Mouse (Mus musculus) liver, embryonic 14.5 days (tissue): ENCODE measurements at regions not wholly inside any gene's neighbourhood (a gene's known extent, or its start where the extent isn't known, plus 50 kb on each side); places are given as distances from the start of the nearest gene placed in this dataset.

Experiments used
- ATAC-seq: fragments of 200-750 bp; cut with Nextera tagmentation; 2 replicates; pipeline ENCODE4 v1.8.0; 2017; ENCODE audit warnings: moderate number of reproducible peaks, mild to moderate bottlenecking, moderate library complexity; ENCODE audit not compliant: insufficient read depth
- DNase-seq, 3 experiments: peaks; one replicate each; pipeline ENCODE4 v3.0.0-alpha.2; 2012 to 2013; ENCODE audit warnings: low read depth in 3 of 3, low spot score in 3 of 3
- H3K27ac ChIP-seq: fragments of 300-500 bp; sonication (generic); 2 replicates; pipeline ENCODE4 v1.5.1; 2014; ENCODE audit warnings: moderate library complexity, mild to moderate bottlenecking, control low read depth, inconsistent platforms
- H3K27me3 ChIP-seq: fragments of 300-500 bp; sonication (generic); 2 replicates; pipeline ENCODE4 v1.6.1; 2014; ENCODE audit warnings: mild to moderate bottlenecking, low read length, moderate library complexity; ENCODE audit not compliant: control insufficient read depth, insufficient read depth
- H3K36me3 ChIP-seq: fragments of 300-500 bp; sonication (generic); replicated peaks from 2 replicates; pipeline ENCODE4 v1.6.1; 2014; ENCODE audit warnings: low read depth; ENCODE audit not compliant: control insufficient read depth, insufficient read depth
- H3K4me1 ChIP-seq, 2 experiments: fragments of 200-500 bp in 1 of 2; fragments of 300-500 bp in 1 of 2; sonication (generic) in 1 of 2; replicated peaks; 2 replicates each; pipeline ENCODE4 v1.6.1; 2012 to 2014; ENCODE audit warnings: antibody characterized with exemption in 1 of 2, inconsistent platforms in 1 of 2, low read length in 1 of 2; ENCODE audit not compliant: control insufficient read depth in 2 of 2, insufficient read depth in 2 of 2
- H3K4me2 ChIP-seq: fragments of 300-500 bp; sonication (generic); 2 replicates; pipeline ENCODE4 v1.6.1; 2014; ENCODE audit warnings: low read depth, mild to moderate bottlenecking, control low read depth, moderate library complexity
- H3K4me3 ChIP-seq, 2 experiments: fragments of 200-500 bp in 1 of 2; fragments of 300-500 bp in 1 of 2; sonication (generic) in 1 of 2; 2 replicates each; pipeline ENCODE4 v1.5.1; 2012 to 2014; ENCODE audit warnings: low read depth in 2 of 2, low read length in 2 of 2, mild to moderate bottlenecking in 2 of 2, control low read depth in 1 of 2, inconsistent platforms in 1 of 2, moderate library complexity in 1 of 2; ENCODE audit not compliant: insufficient read depth in 1 of 2
- H3K9ac ChIP-seq: fragments of 300-500 bp; sonication (generic); replicated peaks from 2 replicates; pipeline ENCODE4 v1.6.1; 2014; ENCODE audit warnings: mild to moderate bottlenecking, control low read depth, moderate library complexity
- H3K9me3 ChIP-seq: fragments of 300-500 bp; sonication (generic); 2 replicates; pipeline ENCODE4 v1.6.1; 2016; ENCODE audit warnings: low read length, mixed read lengths; ENCODE audit not compliant: control insufficient read depth
- CTCF ChIP-seq: IDR thresholded peaks from 2 replicates; pipeline ENCODE4 v1.5.1; 2016; ENCODE audit warnings: antibody characterized with exemption, low read depth, control low read depth
- EP300 ChIP-seq: IDR thresholded peaks from 2 replicates; pipeline ENCODE4 v1.6.1; 2016; ENCODE audit warnings: antibody characterized with exemption, low read depth
- WGBS: fragments of 180-500 bp; shearing (Covaris S2); extraction: QIAGEN DNeasy Blood & Tissue Kit; methylation state at CpG from one replicate; pipeline ENCODE4 v1.1.7; 2014; ENCODE audit not compliant: insufficient replicate concordance; 5-methylcytosine and 5-hydroxymethylcytosine counted together

DNA sequence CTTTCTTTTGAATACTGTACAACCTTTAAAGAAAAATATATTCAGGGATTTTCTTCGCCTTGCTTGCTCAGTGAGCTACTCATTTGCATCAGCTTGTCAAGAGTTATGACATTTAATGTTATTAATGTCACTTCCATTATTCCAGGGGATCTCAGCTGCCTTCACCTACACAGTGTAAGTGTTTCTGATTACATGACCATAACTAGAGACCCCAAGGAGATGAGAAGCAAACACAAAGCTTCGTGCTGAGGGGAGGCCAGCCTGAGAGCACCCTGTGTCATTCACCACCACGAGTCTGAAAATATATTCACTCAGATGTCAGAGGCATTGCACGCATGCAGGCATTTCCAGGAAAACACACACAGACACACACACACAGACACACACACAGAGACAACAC, 369.8 kb upstream of the Adamts16 start:
- Histone ChIP-seq H3K36me3 (no peaks in the 10 kb centered on the region), H3K27me3 (no peaks in the 10 kb centered on the region), H3K4me3 (no peak overlapping the region), H3K4me2 (no peak overlapping the region), H3K9ac (no peak overlapping the region), H3K27ac (no peak overlapping the region), H3K9me3 (no peaks in the 10 kb centered on the region), H3K4me1 (no peaks in the 10 kb centered on the region)
- DNase-seq (no peak), ATAC-seq (no peak)
- TF ChIP-seq EP300 = no peak
- no peak for TF ChIP-seq CTCF
- WGBS = 56% methylated on average over 4 of the region's 4 CpGs

DNA sequence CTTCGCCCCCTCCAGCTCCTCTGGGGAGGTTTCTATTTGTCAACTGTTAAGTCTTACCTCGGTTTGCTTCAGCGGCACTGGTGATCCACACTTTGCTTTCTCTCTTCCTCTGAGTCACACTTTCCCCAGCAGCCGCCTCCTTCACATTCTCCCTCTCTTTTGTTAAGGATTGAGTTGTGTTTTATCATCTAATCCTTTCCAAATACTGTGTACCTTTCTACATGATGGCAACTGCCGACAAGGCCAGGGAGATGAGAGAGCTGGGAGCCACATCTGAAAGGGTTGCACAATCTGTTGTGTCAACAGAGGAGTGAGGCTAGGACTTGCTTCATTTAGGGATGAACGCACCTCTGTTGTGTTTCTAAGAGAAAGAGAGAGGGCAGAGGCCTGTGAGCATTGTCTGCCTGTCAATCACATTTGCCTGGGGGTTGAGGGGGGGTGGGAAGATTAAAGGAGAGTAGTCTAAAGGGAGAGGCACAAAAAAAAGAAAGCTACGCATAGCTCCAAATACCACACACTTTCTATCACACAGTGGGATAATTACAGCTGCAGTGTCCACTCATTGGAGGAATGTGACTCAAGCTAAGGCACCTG, 369.1 kb upstream of the Adamts16 start:
- Histone ChIP-seq H3K9me3 (no peaks in the 10 kb centered on the region), H3K36me3 (no peaks in the 10 kb centered on the region), H3K4me1 (no peaks in the 10 kb centered on the region), H3K27ac (no peak overlapping the region), H3K4me2 (no peak overlapping the region), H3K4me3 (no peak overlapping the region), H3K9ac (no peak overlapping the region), H3K27me3 (no peaks in the 10 kb centered on the region)
- TF ChIP-seq EP300 (no peak), CTCF (no peak)
- DNase-seq (no peak), ATAC-seq (no peak)
- 38% methylated on average over 7 of the region's 7 CpGs for WGBS

DNA sequence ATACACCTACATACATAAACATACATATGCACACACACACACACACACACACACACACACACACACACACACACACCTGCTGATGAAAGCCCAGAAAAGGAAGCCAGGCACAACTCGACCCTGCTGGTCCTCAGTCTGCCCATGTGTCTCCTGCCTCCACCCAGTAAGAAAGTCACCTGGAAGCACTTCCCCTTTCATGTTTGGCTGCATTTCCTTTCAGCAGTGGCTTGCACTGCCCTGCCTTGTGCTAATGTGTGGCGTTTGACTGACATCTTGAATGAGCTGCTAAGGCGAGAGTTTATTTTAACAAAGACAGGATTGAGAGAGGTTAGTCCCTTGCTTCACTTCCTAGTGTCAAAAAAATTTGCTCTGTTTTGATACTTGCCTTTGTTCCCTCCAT, 364.1 kb upstream of the Adamts16 start:
- H3K27ac ChIP-seq = no peak overlapping the region
- no peak overlapping the region for H3K4me2 ChIP-seq
- no peaks in the 10 kb centered on the region for H3K9me3 ChIP-seq
- WGBS = 22% methylated on average over 3 of the region's 3 CpGs
- no peak for TF ChIP-seq EP300
- TF ChIP-seq CTCF = no peak
- DNase-seq = no peak
- H3K9ac ChIP-seq = no peak overlapping the region
- no peak overlapping the region for H3K4me3 ChIP-seq
- no peaks in the 10 kb centered on the region for H3K36me3 ChIP-seq
- H3K27me3 ChIP-seq = no peaks in the 10 kb centered on the region
- no peaks in the 10 kb centered on the region for H3K4me1 ChIP-seq
- no peak for ATAC-seq

DNA sequence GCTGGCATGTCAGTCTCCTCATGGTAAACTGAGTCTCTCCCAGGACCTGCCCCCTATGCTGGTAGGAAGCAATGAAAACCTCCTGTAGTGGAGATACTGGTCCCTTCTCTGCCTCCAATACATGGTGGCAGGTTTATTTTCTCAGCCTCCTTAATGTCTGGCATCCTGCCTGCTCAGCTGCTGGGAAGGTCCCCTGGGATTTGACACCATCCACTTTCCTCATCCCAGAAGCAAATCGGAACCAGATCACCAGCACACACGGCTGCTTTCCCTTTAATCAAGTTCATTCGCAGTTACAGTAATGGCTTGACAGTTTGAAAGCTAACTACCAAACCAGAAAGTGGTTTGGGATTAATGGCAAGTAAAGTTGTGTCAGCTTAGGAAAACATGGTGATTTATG, 359.0 kb upstream of the Adamts16 start:
- Histone ChIP-seq H3K9ac (no peak overlapping the region), H3K27me3 (no peaks in the 10 kb centered on the region), H3K4me2 (no peak overlapping the region), H3K4me1 (no peaks in the 10 kb centered on the region), H3K36me3 (no peaks in the 10 kb centered on the region), H3K27ac (no peak overlapping the region), H3K4me3 (no peak overlapping the region), H3K9me3 (no peaks in the 10 kb centered on the region)
- DNase-seq = no peak
- no peak for TF ChIP-seq EP300
- TF ChIP-seq CTCF = no peak
- ATAC-seq = no peak
- 43% methylated on average over 3 of the region's 3 CpGs for WGBS

DNA sequence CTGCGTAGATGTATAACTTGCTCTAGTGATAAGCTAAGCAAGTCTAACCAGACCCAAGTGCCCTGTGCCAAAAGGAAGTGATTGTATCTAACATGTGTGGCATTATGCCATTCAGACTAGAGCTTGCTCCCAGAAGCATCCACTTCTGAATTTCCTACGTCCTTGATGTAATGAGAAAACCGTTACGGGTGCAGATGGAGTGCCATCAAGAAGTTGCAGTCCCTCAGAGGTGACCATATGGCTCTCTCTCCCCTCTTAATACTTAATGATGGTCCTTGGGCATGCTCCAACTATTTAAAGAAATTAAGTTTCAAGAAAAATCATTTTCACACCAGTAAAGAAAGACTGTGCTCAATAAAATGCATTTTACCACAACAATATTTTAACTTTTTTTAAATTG, 354.1 kb upstream of the Adamts16 start:
- Histone ChIP-seq H3K36me3 (no peaks in the 10 kb centered on the region), H3K27ac (no peak overlapping the region), H3K9ac (no peak overlapping the region), H3K27me3 (no peaks in the 10 kb centered on the region), H3K4me1 (no peaks in the 10 kb centered on the region), H3K4me3 (no peak overlapping the region), H3K4me2 (no peak overlapping the region), H3K9me3 (no peaks in the 10 kb centered on the region)
- ATAC-seq (no peak), DNase-seq (no peak)
- 75% methylated on average over 4 of the region's 4 CpGs for WGBS
- TF ChIP-seq EP300 = no peak
- no peak for TF ChIP-seq CTCF
